Mouse (Mus musculus): ENCODE results near the gene 4930579F01Rik.

- TF ChIP-seq E2F4 (IDR thresholded peaks at IDR 0.05; ENCODE audit: insufficient replicate concordance, low read depth, low read length) (no peak), POLR2A (IDR thresholded peaks at IDR 0.05; ENCODE audit: low read depth, low read length) (no peak), CHD1 (IDR thresholded peaks at IDR 0.05; ENCODE audit: low read depth, low read length) (no peak), USF1 (IDR thresholded peaks at IDR 0.05; ENCODE audit: low read depth, low read length) (no peak)
Measured at GRCm38 (mm10) chr3:138222511-138222910, 28.9 kb upstream of the 4930579F01Rik start.
